Mouse (Mus musculus): ENCODE measurements around the gene Fis1. TPM values are rescaled to one million over a fixed set of nuclear protein-coding genes. Genes with fewer than 3 reads are reported as not detected.
"Not testable (repeated sequence)": the region's sequence is repeated elsewhere in the genome, so short reads cannot be mapped to it uniquely, and the experiment has no call there.

The Fis1 gene
- total and polyA plus RNA-seq, 3 experiments, result 150 to 197 (median 176) TPM

- intact Hi-C loops (cut with DNase I), result no loop called here
- H3K9ac ChIP-seq (ENCODE audit: low read depth, low read length), result no peak overlapping the region
- no peaks in the 10 kb centered on the region for H3K27me3 ChIP-seq (ENCODE audit: control insufficient read depth, insufficient read depth, low read length)
- no peak overlapping the region for H3K4me3 ChIP-seq
- no peak for DNase-seq
- no peak for TF ChIP-seq EP300 (IDR thresholded peaks at IDR 0.05; ENCODE audit: insufficient read depth, low read depth, low read length)
- TF ChIP-seq POLR2A (IDR thresholded peaks at IDR 0.05; ENCODE audit: insufficient read depth, low read depth, low read length), result no peak
- no peak for TF ChIP-seq CTCF (IDR thresholded peaks at IDR 0.05)
- H3K36me3 ChIP-seq (ENCODE audit: control insufficient read depth, insufficient read depth, low read length), result no peaks in the 10 kb centered on the region
- 65% methylated on average over 3 of the region's 3 CpGs for WGBS
- H3K27ac ChIP-seq, result no peak overlapping the region
- H3K79me2 ChIP-seq (replicated peaks; ENCODE audit: control insufficient read depth, insufficient read depth, low read length), result no peaks in the 10 kb centered on the region
- no peaks in the 10 kb centered on the region for H3K4me1 ChIP-seq (ENCODE audit: control insufficient read depth, insufficient read depth, low read length)
Measured at GRCm38 (mm10) chr5:136942781-136943180, 10.3 kb upstream of the Fis1 start.

GRCm38 (mm10) chr5:136943382-136943781 lies 9.7 kb upstream of the Fis1 start:
- no peak for DNase-seq
- intact Hi-C loops (cut with DNase I), result no loop called here
- Histone ChIP-seq H3K36me3 (ENCODE audit: control insufficient read depth, insufficient read depth, low read length) (no peaks in the 10 kb centered on the region), H3K9ac (ENCODE audit: low read depth, low read length) (no peak overlapping the region), H3K27me3 (ENCODE audit: control insufficient read depth, insufficient read depth, low read length) (no peaks in the 10 kb centered on the region), H3K4me1 (ENCODE audit: control insufficient read depth, insufficient read depth, low read length) (no peaks in the 10 kb centered on the region), H3K4me3 (no peak overlapping the region), H3K27ac (no peak overlapping the region), H3K79me2 (replicated peaks; ENCODE audit: control insufficient read depth, insufficient read depth, low read length) (no peaks in the 10 kb centered on the region)
- 76% methylated on average over 2 of the region's 2 CpGs for WGBS
- TF ChIP-seq CTCF (IDR thresholded peaks at IDR 0.05) (no peak), POLR2A (IDR thresholded peaks at IDR 0.05; ENCODE audit: insufficient read depth, low read depth, low read length) (no peak), EP300 (IDR thresholded peaks at IDR 0.05; ENCODE audit: insufficient read depth, low read depth, low read length) (no peak)

GRCm38 (mm10) chr5:136945084-136945483 lies 8.0 kb upstream of the Fis1 start:
- peak overlapping the region; percentile 23; the same call in 1 of the 2 replicates for H3K27ac ChIP-seq
- intact Hi-C loops (cut with DNase I), result no loop called here
- no peak overlapping the region for H3K4me3 ChIP-seq
- no peak overlapping the region for H3K9ac ChIP-seq (ENCODE audit: low read depth, low read length)
- no peaks in the 10 kb centered on the region for H3K27me3 ChIP-seq (ENCODE audit: control insufficient read depth, insufficient read depth, low read length)
- no peaks in the 10 kb centered on the region for H3K79me2 ChIP-seq (replicated peaks; ENCODE audit: control insufficient read depth, insufficient read depth, low read length)
- no peaks in the 10 kb centered on the region for H3K4me1 ChIP-seq (ENCODE audit: control insufficient read depth, insufficient read depth, low read length)
- no peak for DNase-seq
- H3K36me3 ChIP-seq (ENCODE audit: control insufficient read depth, insufficient read depth, low read length), result no peaks in the 10 kb centered on the region
- TF ChIP-seq POLR2A (IDR thresholded peaks at IDR 0.05; ENCODE audit: insufficient read depth, low read depth, low read length) (no peak), EP300 (IDR thresholded peaks at IDR 0.05; ENCODE audit: insufficient read depth, low read depth, low read length) (no peak), CTCF (IDR thresholded peaks at IDR 0.05) (no peak)
- WGBS, result 62% methylated on average over 12 of the region's 12 CpGs

GRCm38 (mm10) chr5:136947874-136948273 lies 5.2 kb upstream of the Fis1 start:
- intact Hi-C loops (cut with DNase I), result no loop called here
- no peak overlapping the region for H3K9ac ChIP-seq (ENCODE audit: low read depth, low read length)
- H3K27ac ChIP-seq, result no peak overlapping the region
- TF ChIP-seq POLR2A (IDR thresholded peaks at IDR 0.05; ENCODE audit: insufficient read depth, low read depth, low read length) (no peak), CTCF (IDR thresholded peaks at IDR 0.05) (no peak), EP300 (IDR thresholded peaks at IDR 0.05; ENCODE audit: insufficient read depth, low read depth, low read length) (no peak)
- H3K27me3 ChIP-seq (ENCODE audit: control insufficient read depth, insufficient read depth, low read length), result no peaks in the 10 kb centered on the region
- no peak for DNase-seq
- H3K79me2 ChIP-seq (replicated peaks; ENCODE audit: control insufficient read depth, insufficient read depth, low read length), result no peaks in the 10 kb centered on the region
- no peaks in the 10 kb centered on the region for H3K36me3 ChIP-seq (ENCODE audit: control insufficient read depth, insufficient read depth, low read length)
- no peak overlapping the region for H3K4me3 ChIP-seq
- no peaks in the 10 kb centered on the region for H3K4me1 ChIP-seq (ENCODE audit: control insufficient read depth, insufficient read depth, low read length)

GRCm38 (mm10) chr5:136949551-136950336 lies 3.3 kb upstream of the Fis1 start:
- WGBS, result 72% methylated on average over 14 of the region's 14 CpGs
- H3K27ac ChIP-seq; H3K79me2 ChIP-seq (replicated peaks; ENCODE audit: control insufficient read depth, insufficient read depth, low read length); H3K4me1 ChIP-seq (ENCODE audit: control insufficient read depth, insufficient read depth, low read length); H3K4me3 ChIP-seq; H3K36me3 ChIP-seq (ENCODE audit: control insufficient read depth, insufficient read depth, low read length); intact Hi-C loops (cut with DNase I); H3K27me3 ChIP-seq (ENCODE audit: control insufficient read depth, insufficient read depth, low read length); DNase-seq; H3K9ac ChIP-seq (ENCODE audit: low read depth, low read length): not testable (repeated sequence)

GRCm38 (mm10) chr5:136950521-136950920 lies 2.6 kb upstream of the Fis1 start:
- intact Hi-C loops (cut with DNase I), result no loop called here
- Histone ChIP-seq H3K27me3 (ENCODE audit: control insufficient read depth, insufficient read depth, low read length) (no peaks in the 10 kb centered on the region), H3K9ac (ENCODE audit: low read depth, low read length) (no peak overlapping the region), H3K36me3 (ENCODE audit: control insufficient read depth, insufficient read depth, low read length) (no peaks in the 10 kb centered on the region), H3K4me3 (no peak overlapping the region), H3K79me2 (replicated peaks; ENCODE audit: control insufficient read depth, insufficient read depth, low read length) (no peaks in the 10 kb centered on the region), H3K27ac (no peak overlapping the region), H3K4me1 (ENCODE audit: control insufficient read depth, insufficient read depth, low read length) (peaks cover 4% of the 10 kb centered on the region)
- no peak for DNase-seq
- no peak for TF ChIP-seq CTCF (IDR thresholded peaks at IDR 0.05)
- TF ChIP-seq POLR2A (IDR thresholded peaks at IDR 0.05; ENCODE audit: insufficient read depth, low read depth, low read length), result no peak
- no peak for TF ChIP-seq EP300 (IDR thresholded peaks at IDR 0.05; ENCODE audit: insufficient read depth, low read depth, low read length)
- WGBS, result 81% methylated on average over 6 of the region's 6 CpGs
